Mouse (Mus musculus) liver, adult 2 months (tissue): ENCODE results near the gene Ccdc177.

Experiments used
- CTCF ChIP-seq: fragments of 200-500 bp; IDR thresholded peaks from 2 replicates; pipeline ENCODE4 v1.5.1; 2011; ENCODE audit warnings: low read depth, low read length, control low read depth
- POLR2A ChIP-seq: fragments of 200-500 bp; IDR thresholded peaks from 2 replicates; pipeline ENCODE4 v1.6.1; 2011; ENCODE audit warnings: low read length, control low read depth; ENCODE audit not compliant: insufficient read depth; ENCODE audit errors: extremely low read depth

DNA sequence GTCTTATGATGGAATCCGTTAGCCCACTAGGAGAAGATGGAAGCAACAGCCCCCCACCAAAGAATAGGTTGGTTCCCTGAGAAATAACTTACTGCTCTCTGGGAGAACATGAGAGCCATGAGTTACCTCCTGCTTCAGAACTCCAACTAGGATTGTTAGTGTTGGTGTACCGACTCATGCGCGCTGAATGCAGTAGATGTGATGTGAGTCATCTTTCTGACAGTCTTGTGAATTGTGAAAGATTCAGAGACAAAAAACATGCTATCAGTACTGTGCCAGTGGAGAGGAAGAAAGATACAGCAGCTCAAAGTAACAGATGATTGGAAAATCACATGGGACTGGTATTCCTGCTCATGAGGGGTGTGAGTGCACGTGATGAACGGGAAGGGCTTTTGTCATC is 8.9 kb downstream of the Ccdc177 start:
- no peak for TF ChIP-seq POLR2A
- no peak for TF ChIP-seq CTCF
